Mouse (Mus musculus): ENCODE results near the gene Arl5c. TPM values are rescaled to one million over a fixed set of nuclear protein-coding genes. Genes with fewer than 3 reads are reported as not detected.

Arl5c gene
- polyA plus RNA-seq, 1 experiment from 2014 or later: 9.8 TPM

DNA sequence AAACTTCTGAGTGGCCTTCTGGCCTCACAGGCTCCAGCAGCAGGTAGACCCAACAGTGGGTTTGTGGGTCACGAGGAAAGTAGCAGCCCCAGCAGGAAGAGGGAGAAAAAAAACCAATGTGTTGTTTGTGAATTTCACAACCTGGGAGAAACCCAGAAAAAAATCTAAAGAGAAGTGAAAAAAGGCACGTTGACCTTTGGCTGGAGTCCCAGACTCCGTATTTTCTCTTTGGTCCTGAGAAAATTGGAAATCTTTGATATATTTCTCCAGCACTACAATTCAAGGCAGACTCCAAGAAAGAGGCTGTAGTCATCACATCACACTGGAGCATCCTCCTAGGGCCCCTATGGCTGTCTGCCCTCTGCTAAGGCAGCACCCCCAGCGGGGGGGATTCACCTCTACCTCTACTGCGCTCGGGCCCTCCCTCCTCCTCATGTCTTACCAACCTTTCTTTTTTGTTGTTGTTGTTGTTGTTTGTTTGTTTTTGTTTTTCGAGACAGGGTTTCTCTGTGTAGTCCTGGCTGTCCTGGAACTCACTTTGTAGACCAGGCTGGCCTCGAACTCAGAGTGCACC lies 1.5 kb upstream of the Arl5c start:
- Histone ChIP-seq H3K27ac (replicated peaks) (no peak overlapping the region), H3K4me3 (ENCODE audit: low read depth, low read length) (no peak overlapping the region), H3K4me2 (replicated peaks; ENCODE audit: low read depth) (no peak overlapping the region), H3K9me3 (ENCODE audit: control insufficient read depth, low read length) (no peaks in the 10 kb centered on the region), H3K9ac (ENCODE audit: low read length) (no peak overlapping the region), H3K36me3 (ENCODE audit: control insufficient read depth, insufficient read depth, low read length) (no peaks in the 10 kb centered on the region), H3K4me1 (replicated peaks; ENCODE audit: control insufficient read depth, insufficient read depth) (0 out of 2 replicates have a peak, but pooled peaks cover 3% of the 10 kb centered on the region), H3K27me3 (ENCODE audit: control insufficient read depth, insufficient read depth, low read length) (no peaks in the 10 kb centered on the region)
- DNase-seq (ENCODE audit: low spot score): no peak
- 81% methylated on average over 8 of the region's 8 CpGs for WGBS
- no peak for ATAC-seq (ENCODE audit: low FRiP score, low TSS enrichment)
- TF ChIP-seq CTCF (IDR thresholded peaks at IDR 0.05; ENCODE audit: low read depth) (no peak), EP300 (optimal IDR thresholded peaks at IDR 0.05) (no peak)

DNA sequence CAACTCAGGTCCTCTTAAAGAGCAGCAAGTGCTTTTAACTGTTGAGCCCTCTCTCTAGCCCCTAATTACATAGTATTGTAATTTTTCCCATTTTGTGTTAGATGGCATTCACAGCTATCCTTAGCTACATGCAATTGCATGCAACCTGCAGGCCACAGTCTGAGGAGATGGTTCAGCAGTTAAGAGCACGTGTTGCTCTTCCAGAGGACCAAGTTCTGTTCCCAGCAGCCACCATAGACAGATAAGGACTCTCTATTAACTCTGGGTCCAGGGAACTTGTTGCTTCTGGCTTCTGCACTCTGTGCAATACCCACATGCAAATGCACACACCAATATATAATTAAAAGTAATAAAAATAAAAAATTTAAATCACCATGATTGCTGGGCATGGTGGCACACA lies 710 bp upstream of the Arl5c start:
- ATAC-seq (ENCODE audit: low FRiP score, low TSS enrichment): no peak
- Histone ChIP-seq H3K36me3 (ENCODE audit: control insufficient read depth, insufficient read depth, low read length) (no peaks in the 10 kb centered on the region), H3K9ac (ENCODE audit: low read length) (no peak overlapping the region), H3K27me3 (ENCODE audit: control insufficient read depth, insufficient read depth, low read length) (no peaks in the 10 kb centered on the region), H3K4me3 (ENCODE audit: low read depth, low read length) (no peak overlapping the region), H3K4me1 (replicated peaks; ENCODE audit: control insufficient read depth, insufficient read depth) (0 out of 2 replicates have a peak, but pooled peaks cover 3% of the 10 kb centered on the region), H3K4me2 (replicated peaks; ENCODE audit: low read depth) (no peak overlapping the region), H3K27ac (replicated peaks) (no peak overlapping the region), H3K9me3 (ENCODE audit: control insufficient read depth, low read length) (no peaks in the 10 kb centered on the region)
- DNase-seq (ENCODE audit: low spot score): no peak
- 75% methylated on average over 1 of the region's 1 CpGs for WGBS
- no peak for TF ChIP-seq CTCF (IDR thresholded peaks at IDR 0.05; ENCODE audit: low read depth)
- no peak for TF ChIP-seq EP300 (optimal IDR thresholded peaks at IDR 0.05)

DNA sequence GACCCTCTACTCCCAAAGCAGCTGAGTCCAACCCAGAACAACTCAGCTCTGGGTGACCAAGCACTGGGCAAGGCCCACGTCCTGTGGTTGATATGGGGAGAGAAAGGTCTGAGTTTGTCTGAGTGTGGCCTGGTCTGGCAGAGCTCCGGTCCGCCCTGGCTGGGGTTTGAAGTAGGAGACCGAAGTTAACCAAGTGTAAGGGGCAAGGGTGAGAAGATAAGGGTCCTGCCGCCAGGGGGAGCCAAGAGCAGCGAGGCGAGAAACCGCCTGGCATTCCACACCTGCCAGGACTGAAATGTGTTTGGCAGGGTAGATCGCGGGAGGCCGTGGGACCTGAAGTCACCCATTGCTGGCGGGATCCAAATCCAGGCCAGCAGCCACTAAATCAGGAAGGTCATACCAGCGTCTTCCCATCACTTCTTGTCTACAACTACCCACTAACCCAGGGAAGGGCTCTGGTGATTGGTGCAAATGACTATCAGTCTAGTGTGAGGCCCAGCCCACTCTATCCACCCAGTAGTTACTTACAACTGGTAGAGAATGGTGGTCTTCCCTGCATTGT lies 1.4 kb downstream of the Arl5c start:
- peak overlapping the region; percentile 41 for H3K4me3 ChIP-seq (ENCODE audit: low read depth, low read length)
- WGBS: 10% methylated on average over 13 of the region's 13 CpGs
- H3K9ac ChIP-seq (ENCODE audit: low read length): 0 out of 2 replicates have a peak overlapping the region, but pooled peaks have one; percentile 32
- H3K27ac ChIP-seq (replicated peaks): no peak overlapping the region
- no peaks in the 10 kb centered on the region for H3K36me3 ChIP-seq (ENCODE audit: control insufficient read depth, insufficient read depth, low read length)
- H3K4me1 ChIP-seq (replicated peaks; ENCODE audit: control insufficient read depth, insufficient read depth): 0 out of 2 replicates have a peak, but pooled peaks cover 3% of the 10 kb centered on the region
- H3K9me3 ChIP-seq (ENCODE audit: control insufficient read depth, low read length): no peaks in the 10 kb centered on the region
- peak overlapping the region; percentile 66 for H3K4me2 ChIP-seq (replicated peaks; ENCODE audit: low read depth)
- no peaks in the 10 kb centered on the region for H3K27me3 ChIP-seq (ENCODE audit: control insufficient read depth, insufficient read depth, low read length)
- TF ChIP-seq EP300 (optimal IDR thresholded peaks at IDR 0.05) (no peak), CTCF (IDR thresholded peaks at IDR 0.05; ENCODE audit: low read depth) (peak; percentile 84)
- DNase-seq (ENCODE audit: low spot score) (peak; percentile 88), ATAC-seq (ENCODE audit: low FRiP score, low TSS enrichment) (peak; percentile 63)

- Histone ChIP-seq H3K4me1 (replicated peaks; ENCODE audit: control insufficient read depth, insufficient read depth) (no peaks in the 10 kb centered on the region; the same call in 1 of the 2 replicates), H3K9ac (ENCODE audit: low read length) (peak overlapping the region; percentile 59), H3K4me2 (replicated peaks; ENCODE audit: low read depth) (peak overlapping the region; percentile 59), H3K27ac (replicated peaks) (peak overlapping the region; percentile 79), H3K4me3 (ENCODE audit: low read depth, low read length) (peak overlapping the region; percentile 56), H3K36me3 (ENCODE audit: control insufficient read depth, insufficient read depth, low read length) (no peaks in the 10 kb centered on the region), H3K27me3 (ENCODE audit: control insufficient read depth, insufficient read depth, low read length) (no peaks in the 10 kb centered on the region), H3K9me3 (ENCODE audit: control insufficient read depth, low read length) (no peaks in the 10 kb centered on the region)
- DNase-seq (ENCODE audit: low spot score) (peak; percentile 86), ATAC-seq (ENCODE audit: low FRiP score, low TSS enrichment) (peak; percentile 76)
- TF ChIP-seq EP300 (optimal IDR thresholded peaks at IDR 0.05) (no peak), CTCF (IDR thresholded peaks at IDR 0.05; ENCODE audit: low read depth) (no peak)
- WGBS: under 1% methylated on average over 26 of the region's 26 CpGs
Observed at GRCm38 (mm10) chr11:97988530-97989096, 7.4 kb downstream of the Arl5c start.

GRCm38 (mm10) chr11:97987551-97988526 lies 8.1 kb downstream of the Arl5c start:
- Histone ChIP-seq H3K4me3 (ENCODE audit: low read depth, low read length) (peak overlapping the region; percentile 56), H3K4me1 (replicated peaks; ENCODE audit: control insufficient read depth, insufficient read depth) (no peaks in the 10 kb centered on the region; the same call in 1 of the 2 replicates), H3K9ac (ENCODE audit: low read length) (peak overlapping the region; percentile 59), H3K27me3 (ENCODE audit: control insufficient read depth, insufficient read depth, low read length) (no peaks in the 10 kb centered on the region), H3K9me3 (ENCODE audit: control insufficient read depth, low read length) (no peaks in the 10 kb centered on the region), H3K36me3 (ENCODE audit: control insufficient read depth, insufficient read depth, low read length) (no peaks in the 10 kb centered on the region), H3K27ac (replicated peaks) (peak overlapping the region; percentile 88), H3K4me2 (replicated peaks; ENCODE audit: low read depth) (peak overlapping the region; percentile 62)
- DNase-seq (ENCODE audit: low spot score) (peak; percentile 89), ATAC-seq (ENCODE audit: low FRiP score, low TSS enrichment) (peak; percentile 81)
- no peak for TF ChIP-seq EP300 (optimal IDR thresholded peaks at IDR 0.05)
- TF ChIP-seq CTCF (IDR thresholded peaks at IDR 0.05; ENCODE audit: low read depth): peak; percentile 96
- WGBS: 1% methylated on average over 42 of the region's 42 CpGs
